Mouse (Mus musculus): ENCODE measurements around the gene Psmb10. TPM values are rescaled to one million over a fixed set of nuclear protein-coding genes. Genes with fewer than 3 reads are reported as not detected.

Psmb10 gene
- 152 and 154 TPM in 2 replicates for polyA plus RNA-seq (2012; rRNA removed; ENCODE audit: low replicate concordance)

GRCm38 (mm10) chr8:105938306-105938669 is at the start of gene Psmb10:
Gene Psmb10, minus strand, starts transcription at chr8:105938444.

GRCm38 (mm10) chr8:105979325-105979724 is 41.1 kb upstream of the Psmb10 start, which contains the start of gene Dpep3:
Gene Dpep3, minus strand, starts transcription at chr8:105979429.

GRCm38 (mm10) chr8:105965905-105966341 is 27.7 kb upstream of the Psmb10 start, which contains the start of gene Slc12a4:
Gene Slc12a4, minus strand, starts transcription at chr8:105966097.

GRCm38 (mm10) chr8:105943321-105943739 is 5.1 kb upstream of the Psmb10 start, which contains the start of gene Lcat:
Gene Lcat, minus strand, starts transcription at chr8:105943382.

GRCm38 (mm10) chr8:105933762-105934161 is 4.5 kb downstream of the Psmb10 start, which contains the start of gene Ctrl:
Gene Ctrl, minus strand, starts transcription at chr8:105933862.

GRCm38 (mm10) chr8:105900180-105900940 is 37.9 kb downstream of the Psmb10 start, which contains the start of gene Pskh1:
Gene Pskh1, plus strand, starts transcription at chr8:105900441.

GRCm38 (mm10) chr8:105893339-105893738 is 44.9 kb downstream of the Psmb10 start, which contains the start of gene Nrn1l:
Gene Nrn1l, plus strand, starts transcription at chr8:105893567.

Other genes with a start within 250 kb of the Psmb10 start
- 39.9 and 48.6 TPM in 2 replicates for gene Acd, start 237.3 kb downstream of the Psmb10 start, polyA plus RNA-seq (2012; rRNA removed; ENCODE audit: low replicate concordance)
- gene Pard6a, start 237.3 kb downstream of the Psmb10 start, polyA plus RNA-seq (2012; rRNA removed; ENCODE audit: low replicate concordance): 25.6 and 26.0 TPM in 2 replicates
- gene 4933405L10Rik, start 230.8 kb downstream of the Psmb10 start, polyA plus RNA-seq (2012; rRNA removed; ENCODE audit: low replicate concordance): 0.10 TPM in 1 of 2 replicates, not detected in the other
- gene Enkd1, start 230.2 kb downstream of the Psmb10 start, polyA plus RNA-seq (2012; rRNA removed; ENCODE audit: low replicate concordance): 5.7 and 12.8 TPM in 2 replicates
- 7.7 and 10.0 TPM in 2 replicates for gene Gfod2, start 179.8 kb downstream of the Psmb10 start, polyA plus RNA-seq (2012; rRNA removed; ENCODE audit: low replicate concordance)
- gene Ranbp10, start 111.1 kb downstream of the Psmb10 start, polyA plus RNA-seq (2012; rRNA removed; ENCODE audit: low replicate concordance): 26.6 and 31.6 TPM in 2 replicates
- gene Tsnaxip1, start 110.7 kb downstream of the Psmb10 start, polyA plus RNA-seq (2012; rRNA removed; ENCODE audit: low replicate concordance): 0.05 TPM in 1 of 2 replicates, not detected in the other
- 17.6 and 36.3 TPM in 2 replicates for gene Cenpt, start 85.2 kb downstream of the Psmb10 start, polyA plus RNA-seq (2012; rRNA removed; ENCODE audit: low replicate concordance)
- gene Thap11, start 83.3 kb downstream of the Psmb10 start, polyA plus RNA-seq (2012; rRNA removed; ENCODE audit: low replicate concordance): 39.9 and 66.8 TPM in 2 replicates
- gene Nutf2, start 77.9 kb downstream of the Psmb10 start, polyA plus RNA-seq (2012; rRNA removed; ENCODE audit: low replicate concordance): 37.9 and 42.9 TPM in 2 replicates
- 45.4 and 85.8 TPM in 2 replicates for gene Edc4, start 57.6 kb downstream of the Psmb10 start, polyA plus RNA-seq (2012; rRNA removed; ENCODE audit: low replicate concordance)
- 1.2 and 1.5 TPM in 2 replicates for gene Nrn1l, start 44.9 kb downstream of the Psmb10 start, polyA plus RNA-seq (2012; rRNA removed; ENCODE audit: low replicate concordance)
- gene Pskh1, start 38.0 kb downstream of the Psmb10 start, polyA plus RNA-seq (2012; rRNA removed; ENCODE audit: low replicate concordance): 55.5 and 60.6 TPM in 2 replicates
- 2.2 and 4.2 TPM in 2 replicates for gene Ctrl, start 4.6 kb downstream of the Psmb10 start, polyA plus RNA-seq (2012; rRNA removed; ENCODE audit: low replicate concordance)
- 3.1 and 5.9 TPM in 2 replicates for gene Lcat, start 4.9 kb upstream of the Psmb10 start, polyA plus RNA-seq (2012; rRNA removed; ENCODE audit: low replicate concordance)
- 68.7 and 121 TPM in 2 replicates for gene Slc12a4, start 27.7 kb upstream of the Psmb10 start, polyA plus RNA-seq (2012; rRNA removed; ENCODE audit: low replicate concordance)
- gene Dpep3, start 41.0 kb upstream of the Psmb10 start, polyA plus RNA-seq (2012; rRNA removed; ENCODE audit: low replicate concordance): 0.18 and 0.40 TPM in 2 replicates
- 15.8 and 20.1 TPM in 2 replicates for gene Dus2, start 52.9 kb upstream of the Psmb10 start, polyA plus RNA-seq (2012; rRNA removed; ENCODE audit: low replicate concordance)
- gene Dpep2nb, start 67.5 kb upstream of the Psmb10 start, polyA plus RNA-seq (2012; rRNA removed; ENCODE audit: low replicate concordance): not detected in 2 replicates
- 11.3 and 11.9 TPM in 2 replicates for gene Ddx28, start 73.4 kb upstream of the Psmb10 start, polyA plus RNA-seq (2012; rRNA removed; ENCODE audit: low replicate concordance)
- gene Nfatc3, start 120.4 kb upstream of the Psmb10 start, polyA plus RNA-seq (2012; rRNA removed; ENCODE audit: low replicate concordance): 29.9 and 36.2 TPM in 2 replicates
- gene Esrp2, start 198.5 kb upstream of the Psmb10 start, polyA plus RNA-seq (2012; rRNA removed; ENCODE audit: low replicate concordance): 0.06 and 12.4 TPM in 2 replicates
- 35.2 and 37.3 TPM in 2 replicates for gene Pla2g15, start 212.0 kb upstream of the Psmb10 start, polyA plus RNA-seq (2012; rRNA removed; ENCODE audit: low replicate concordance)
- 35.1 and 36.9 TPM in 2 replicates for gene Slc7a6, start 230.4 kb upstream of the Psmb10 start, polyA plus RNA-seq (2012; rRNA removed; ENCODE audit: low replicate concordance)